Mouse (Mus musculus) frontal cortex, adult 2 months (tissue): Measurements from ENCODE around the gene Ing1. TPM values are rescaled to one million over a fixed set of nuclear protein-coding genes. Genes with fewer than 3 reads are reported as not detected.

Experiments
- DNase-seq, 2 experiments: peaks; one replicate each; pipeline ENCODE4 v3.0.0; 2022; ENCODE audit warnings: low spot score in 1 of 2; ENCODE audit errors: extremely low spot score in 1 of 2
- polyA plus RNA-seq: library from polyadenylated mRNA; depleted of rRNA; stranded (reverse); fragments of >200 nt; gene quantifications from 2 replicates; pipeline ENCODE4 v1.2.3, GENCODE M21; 2012; rRNA removed

Gene Ing1
- 49.8 and 50.4 TPM in 2 replicates for polyA plus RNA-seq

DNA sequence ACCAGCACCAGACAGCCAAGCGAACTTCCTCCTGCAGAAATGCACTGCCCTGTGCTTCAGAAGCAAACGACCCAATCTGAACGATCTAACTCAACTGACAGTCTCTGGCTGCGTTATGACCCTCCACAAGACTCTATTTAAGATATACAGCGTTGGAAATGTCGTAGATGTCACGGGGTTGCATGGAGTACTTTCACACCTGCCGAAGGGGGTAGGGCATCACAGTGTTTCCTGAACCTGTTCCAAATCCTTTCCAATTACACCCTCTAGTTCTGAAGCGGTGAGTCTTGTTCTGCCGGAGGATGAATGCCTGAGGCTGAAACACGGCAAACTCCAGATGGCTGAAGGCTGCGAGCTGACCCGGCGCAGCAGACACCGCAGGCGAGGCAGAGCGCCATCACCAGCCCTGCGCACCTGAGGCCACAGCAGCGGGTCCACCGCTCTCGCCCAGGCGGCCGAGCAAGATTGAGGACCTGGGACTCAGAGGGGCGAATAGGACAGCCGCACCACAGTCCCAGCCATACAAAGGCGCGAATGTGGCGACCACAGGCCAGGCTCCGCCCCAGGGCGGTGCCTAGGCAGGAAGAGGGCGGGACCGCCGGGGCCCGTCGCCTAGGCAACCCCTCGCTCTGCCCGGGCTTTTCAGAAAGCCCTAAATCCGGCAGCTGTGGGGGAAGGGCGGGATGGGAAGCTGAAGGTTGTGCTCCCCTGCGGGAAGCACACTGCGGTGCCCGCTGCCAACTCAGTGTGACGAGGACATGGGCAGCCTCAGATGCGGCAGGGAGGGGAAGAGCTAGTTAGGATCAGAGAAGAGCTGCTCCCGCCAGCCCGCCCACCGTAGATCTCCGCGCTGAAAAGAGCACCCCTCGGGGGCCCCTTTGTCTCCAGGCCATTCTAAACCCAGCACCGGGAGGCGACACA lies at the start of gene Ing1:
Gene Ing1, plus strand, starts transcription at position 773 of the 921 bp plus-strand sequence.
- DNase-seq, result peak; percentile 90 to 95

DNA sequence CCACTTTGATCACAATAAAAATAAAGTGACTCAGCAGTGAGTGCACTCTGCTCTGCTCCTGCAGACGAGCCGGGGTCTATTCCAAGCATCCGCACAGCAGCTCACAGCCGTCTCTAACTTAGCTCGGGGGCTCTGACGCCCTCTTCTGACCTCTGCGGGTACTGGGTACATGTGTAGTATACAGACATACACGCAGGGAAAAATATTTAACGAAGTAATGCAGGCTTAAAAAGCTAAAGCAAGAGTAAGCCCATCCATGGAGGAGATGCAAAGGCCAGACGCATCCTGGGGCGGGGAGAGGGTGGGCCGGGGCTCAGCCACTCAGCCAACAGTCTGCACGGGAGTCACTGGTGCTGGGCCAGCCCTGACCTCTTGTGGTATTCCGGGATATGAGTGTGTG lies 49.3 kb upstream of the Ing1 start:
- no peak for DNase-seq

DNA sequence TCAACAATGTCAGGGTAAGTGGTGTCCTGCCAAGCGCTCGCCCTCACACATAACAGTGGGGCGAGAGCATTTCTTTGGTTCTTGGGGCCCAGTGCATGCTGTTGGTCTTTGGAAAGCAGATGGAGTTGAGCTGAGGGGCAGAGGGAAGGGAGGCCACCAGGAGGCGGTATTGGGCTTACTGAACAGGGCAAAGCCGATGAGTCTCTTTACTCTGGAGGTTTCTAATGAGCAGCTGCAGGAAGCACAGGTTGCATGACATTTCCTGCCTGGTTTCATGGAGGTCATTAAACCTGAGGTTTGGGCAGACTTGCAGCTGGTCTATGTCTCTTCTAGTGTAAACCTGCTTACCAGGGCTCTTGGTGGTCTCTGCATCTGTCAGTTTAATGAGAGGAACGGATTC lies 48.6 kb upstream of the Ing1 start:
- DNase-seq, result peak in 1 of 2 experiments; percentile 38

DNA sequence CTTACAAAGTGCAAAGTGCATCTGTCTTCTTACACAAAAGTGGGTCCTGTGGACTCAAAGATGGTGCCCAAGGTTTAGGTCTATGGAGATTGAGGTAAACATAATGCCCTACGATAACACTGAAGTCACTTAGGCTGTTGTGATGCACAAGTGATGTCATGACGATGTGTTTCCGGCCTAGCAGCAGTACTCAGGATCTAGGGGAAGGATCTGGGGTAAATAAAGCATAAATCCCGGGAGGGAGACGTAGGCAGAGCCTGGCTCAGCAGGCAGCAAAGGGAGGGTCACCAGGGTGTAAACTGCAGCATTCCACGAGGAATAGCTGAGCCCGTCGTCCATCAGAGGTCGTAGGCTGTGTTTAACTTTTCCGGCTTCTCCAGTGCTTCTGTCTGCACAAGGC lies 46.5 kb upstream of the Ing1 start:
- no peak for DNase-seq

DNA sequence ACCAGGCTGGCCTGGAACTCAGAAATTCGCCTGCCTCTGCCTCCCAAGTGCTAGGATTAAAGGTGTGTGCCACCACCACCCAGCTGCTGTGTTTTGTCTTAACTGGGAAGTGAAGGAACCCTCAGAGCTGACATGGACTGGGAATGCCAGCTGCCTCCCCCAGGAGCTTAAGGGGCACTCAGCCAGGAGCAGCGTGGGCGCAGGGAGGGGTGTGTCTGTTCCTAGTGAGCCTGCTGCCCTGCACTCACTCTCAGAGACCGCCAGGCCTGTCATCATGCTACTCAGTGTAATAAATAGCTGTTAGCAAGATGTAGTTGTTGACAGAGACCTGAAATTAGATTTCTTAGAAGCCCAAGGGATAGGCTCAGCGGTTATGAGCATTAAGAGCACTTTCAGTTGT lies 44.4 kb upstream of the Ing1 start:
- no peak for DNase-seq

DNA sequence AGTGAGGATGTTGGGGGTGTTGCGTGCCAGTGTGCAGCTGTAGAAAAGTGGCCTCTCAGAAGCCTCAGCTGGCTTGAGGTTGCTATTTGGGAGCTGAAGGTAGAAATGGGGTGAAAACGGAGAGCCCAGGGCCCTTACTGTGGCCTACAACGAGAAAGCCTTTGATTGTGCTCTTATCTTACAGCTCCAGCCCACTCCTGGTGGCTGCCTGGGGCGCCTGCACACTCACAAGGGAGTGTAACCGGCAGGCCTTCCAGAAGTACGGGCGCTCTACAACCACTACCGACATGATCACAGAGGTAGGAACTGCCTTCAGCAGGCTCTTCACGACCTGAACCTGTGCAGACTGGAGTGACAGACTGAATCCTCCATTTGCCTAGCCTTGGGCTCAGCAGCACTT lies 42.7 kb upstream of the Ing1 start:
- DNase-seq, result no peak

DNA sequence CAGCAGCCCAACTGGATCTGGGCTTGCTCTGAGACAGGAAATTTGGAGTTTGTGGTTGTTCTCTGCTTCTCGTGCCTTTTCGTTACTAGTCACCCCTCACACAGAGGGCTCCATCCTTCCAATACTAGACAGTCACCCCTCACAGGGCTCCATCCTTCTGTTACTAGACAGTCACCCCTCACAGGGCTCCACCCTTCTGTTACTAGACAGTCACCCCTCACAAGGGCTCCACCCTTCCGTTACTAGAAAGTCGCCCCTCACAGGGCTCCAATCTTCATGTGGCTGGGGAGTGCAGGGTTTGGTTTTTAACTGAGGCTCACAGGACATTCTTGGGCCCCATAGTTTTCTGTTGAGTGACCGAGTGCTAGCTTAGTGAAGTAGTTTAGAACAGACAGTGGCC lies 42.1 kb upstream of the Ing1 start:
- DNase-seq, result no peak

DNA sequence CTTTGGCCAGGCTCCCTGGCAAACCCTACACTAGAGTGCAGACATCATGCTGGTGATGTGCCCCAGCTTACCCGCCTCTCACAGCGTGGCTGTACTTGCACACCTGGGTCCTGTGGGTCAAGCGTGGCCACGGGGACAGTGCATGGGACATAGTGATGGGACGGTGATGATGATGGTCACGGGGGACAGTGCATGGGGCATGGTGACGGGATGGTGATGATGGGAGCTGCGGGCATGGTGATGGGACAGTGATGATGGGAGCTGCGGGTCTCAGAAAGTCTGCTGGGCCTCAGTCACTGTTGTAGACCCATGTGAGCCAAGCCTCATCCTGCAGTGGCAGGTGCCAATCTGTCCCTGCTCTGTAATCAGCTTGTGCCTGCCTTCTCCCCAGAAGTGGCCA lies 39.1 kb upstream of the Ing1 start:
- no peak for DNase-seq

DNA sequence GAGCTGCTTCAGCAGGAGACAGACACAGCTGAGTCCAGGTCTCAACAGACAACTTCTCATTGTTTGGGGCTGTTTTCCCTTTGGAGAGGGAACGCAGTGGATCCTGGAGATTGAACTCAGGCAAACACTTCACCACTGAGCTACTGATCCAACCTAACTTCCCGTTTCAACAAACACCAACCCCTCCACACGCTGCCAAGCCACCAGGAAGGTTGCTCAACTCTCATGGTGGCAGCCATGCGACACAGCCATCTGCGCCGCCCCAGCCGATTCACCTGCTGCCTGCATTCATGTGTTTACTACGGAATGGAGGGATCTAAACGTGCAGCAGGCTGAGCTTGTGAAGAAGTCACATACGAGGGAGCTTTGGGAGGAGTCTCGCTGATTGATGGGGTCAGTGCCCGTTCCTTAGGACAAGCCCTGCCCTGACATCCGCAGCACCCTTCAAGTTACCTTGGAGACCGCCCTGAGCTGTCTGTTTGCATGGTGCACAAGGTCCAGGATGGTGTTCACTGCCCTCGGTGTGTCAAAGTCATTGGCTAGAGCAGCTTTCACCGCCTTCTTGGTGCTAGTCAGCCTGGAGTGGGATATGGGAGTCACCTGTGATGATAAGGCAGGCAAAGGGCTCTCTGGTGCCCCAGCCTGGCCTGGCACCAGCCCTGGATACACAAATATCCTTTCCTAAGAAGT lies 37.9 kb upstream of the Ing1 start:
- DNase-seq, result no peak

DNA sequence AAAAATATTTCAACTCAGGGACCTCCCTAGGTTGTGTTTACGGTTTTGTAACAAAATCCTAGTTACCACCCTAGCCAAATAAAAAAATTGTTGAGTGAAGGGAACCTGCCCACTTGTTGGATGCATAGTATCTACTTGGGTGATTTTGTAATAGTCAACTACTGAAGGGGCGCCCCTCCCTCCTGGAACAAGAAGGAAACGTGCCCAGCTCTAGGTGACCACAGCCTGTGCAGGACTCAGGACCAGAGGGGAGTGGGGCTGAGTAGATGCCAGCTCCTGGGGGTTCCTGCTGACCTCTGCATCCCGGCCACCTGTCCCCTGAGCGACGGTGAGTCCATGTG lies 37.3 kb upstream of the Ing1 start:
- DNase-seq, result no peak

DNA sequence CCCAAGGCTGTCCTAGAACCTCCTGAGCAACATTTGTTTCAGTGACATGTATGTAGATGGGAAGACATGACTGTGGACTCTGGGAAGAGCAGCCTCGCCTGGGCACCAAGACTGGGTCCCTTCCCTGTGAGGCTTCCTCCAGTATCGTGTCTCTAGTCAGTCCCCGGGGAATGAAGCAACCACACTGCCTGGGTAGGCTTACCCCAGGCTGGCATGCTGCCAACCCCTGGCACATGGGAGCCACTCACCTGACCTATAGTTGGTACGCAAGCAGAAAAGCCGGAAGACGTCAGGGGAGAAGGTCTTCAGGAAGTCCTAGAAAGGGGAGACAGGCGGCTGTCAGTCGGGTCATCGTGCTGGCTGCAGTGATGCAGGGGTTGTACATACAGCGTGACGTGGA lies 36.7 kb upstream of the Ing1 start:
- DNase-seq, result no peak

DNA sequence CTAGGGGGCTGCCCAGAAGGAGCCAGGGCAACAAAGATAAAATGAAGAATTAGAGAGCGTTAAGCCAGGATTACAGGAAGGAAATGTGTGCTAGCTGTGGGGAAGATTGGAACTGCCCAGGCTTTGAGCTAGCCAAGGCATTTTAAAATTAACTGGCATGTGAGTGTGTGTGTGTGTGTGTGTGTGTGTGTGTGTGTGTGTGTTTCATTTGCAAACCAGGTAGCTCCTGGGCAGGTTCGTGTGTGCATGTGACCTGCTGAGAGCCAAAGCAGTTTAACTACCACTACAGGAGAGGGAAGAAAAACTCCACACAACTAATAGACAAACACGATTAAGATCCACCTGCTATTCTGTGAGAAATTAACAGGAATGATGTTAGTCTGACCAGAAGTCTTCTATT lies 32.0 kb upstream of the Ing1 start:
- DNase-seq, result no peak

DNA sequence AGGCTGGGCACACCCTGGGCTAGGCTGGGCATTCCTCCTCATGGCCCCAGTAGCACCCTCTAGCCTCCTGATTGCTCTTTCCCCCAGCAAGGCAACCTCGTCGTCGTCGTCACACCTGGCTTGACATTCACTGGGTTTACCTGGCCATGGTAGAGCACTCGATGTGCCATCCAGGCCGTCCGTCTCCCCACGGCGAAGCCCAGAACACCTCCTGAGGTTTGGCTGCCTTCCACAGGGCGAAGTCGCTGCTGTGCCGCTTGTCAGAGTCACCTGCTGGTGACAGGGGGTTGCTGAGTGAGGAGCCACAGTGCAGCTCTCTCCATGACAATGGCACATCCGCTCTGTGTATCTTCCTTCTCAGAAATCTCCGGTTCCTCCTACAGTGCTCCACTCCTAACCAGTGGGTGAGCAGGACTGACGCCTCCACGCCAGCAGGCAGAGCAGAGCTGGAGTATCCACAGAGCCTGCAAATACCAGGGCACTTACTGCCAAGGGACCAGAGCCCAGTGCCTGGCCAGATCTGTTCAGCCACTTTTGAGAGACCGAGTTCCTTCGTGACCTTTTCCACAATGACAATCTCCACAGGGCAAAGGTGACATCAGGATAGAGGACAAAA lies 25.1 kb upstream of the Ing1 start:
- peak in 1 of 2 experiments; percentile 35 for DNase-seq

DNA sequence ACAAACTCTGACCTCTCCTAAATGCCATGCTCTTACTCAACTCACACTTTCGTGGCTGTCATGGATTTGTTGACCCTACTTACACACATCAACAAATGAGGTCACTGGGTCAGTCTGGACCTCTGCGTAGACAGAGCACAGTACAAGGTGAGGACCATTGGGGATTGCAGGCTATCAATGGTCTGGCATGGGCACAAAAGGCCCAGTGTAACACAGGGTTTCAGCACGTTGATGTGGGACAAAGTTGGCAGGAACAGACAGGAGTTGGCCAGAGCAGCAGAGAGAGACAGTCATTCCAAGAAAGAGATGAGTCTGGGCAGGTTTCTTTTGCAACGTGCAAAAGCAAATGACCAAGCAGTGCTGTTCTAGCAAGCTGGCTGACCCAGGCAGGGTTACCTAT lies 24.5 kb upstream of the Ing1 start:
- no peak for DNase-seq

DNA sequence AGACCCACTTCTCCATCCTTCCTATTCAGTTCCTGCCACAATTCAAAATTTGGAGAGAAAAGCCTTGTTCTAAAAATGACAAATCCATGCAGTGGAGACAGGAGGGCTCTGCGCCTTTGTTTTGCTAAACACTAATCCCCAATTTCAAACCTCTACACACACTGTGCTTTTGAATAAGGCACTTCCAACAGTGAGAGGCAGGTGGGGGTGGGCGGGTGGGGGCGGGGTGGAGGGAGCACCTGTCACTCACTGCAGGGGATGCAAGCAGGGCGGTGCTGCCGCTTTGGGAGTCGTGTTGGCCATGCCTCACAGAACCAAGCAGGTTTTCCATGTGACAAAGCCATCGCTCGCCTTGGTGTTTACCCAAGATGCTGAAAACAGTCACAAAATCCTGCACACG lies 20.9 kb upstream of the Ing1 start:
- no peak for DNase-seq

DNA sequence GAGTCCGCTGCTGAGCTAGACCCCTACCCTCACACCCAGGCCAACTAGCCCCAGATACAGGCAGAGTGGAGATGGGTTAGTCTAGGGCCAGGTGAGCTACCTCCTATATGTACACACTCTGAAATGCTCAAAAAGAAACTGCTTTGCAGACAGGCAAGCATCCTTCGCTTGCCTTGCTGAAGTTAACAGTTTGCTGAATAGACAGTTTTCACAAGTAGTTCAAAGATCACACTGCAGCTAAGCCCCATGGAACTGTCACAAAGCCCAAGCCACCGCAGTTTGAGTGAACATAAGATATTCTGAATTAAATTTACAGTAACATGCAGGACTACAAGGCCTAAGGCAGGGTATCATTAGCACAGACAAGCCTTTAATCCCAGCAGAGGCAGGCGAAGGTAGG lies 16.3 kb upstream of the Ing1 start:
- no peak for DNase-seq

DNA sequence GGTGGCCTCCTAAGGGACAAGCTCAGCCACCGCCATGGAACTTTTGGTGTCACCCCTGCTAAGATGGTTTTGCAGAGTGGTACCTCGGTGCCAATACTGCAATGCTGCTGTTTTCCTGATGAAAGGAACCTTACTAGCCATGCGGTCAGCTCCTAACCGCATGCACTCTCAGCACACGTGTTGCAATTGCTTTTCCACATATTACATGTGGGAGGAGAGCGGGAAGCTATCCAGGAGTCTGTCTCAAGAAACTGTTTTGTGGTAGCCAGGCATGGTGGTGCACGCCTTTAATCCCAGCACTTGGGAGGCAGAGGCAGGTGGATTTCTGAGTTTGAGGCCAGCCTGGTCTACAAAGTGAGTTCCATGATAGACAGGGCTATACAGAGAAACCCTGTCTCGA lies 15.2 kb upstream of the Ing1 start:
- no peak for DNase-seq

DNA sequence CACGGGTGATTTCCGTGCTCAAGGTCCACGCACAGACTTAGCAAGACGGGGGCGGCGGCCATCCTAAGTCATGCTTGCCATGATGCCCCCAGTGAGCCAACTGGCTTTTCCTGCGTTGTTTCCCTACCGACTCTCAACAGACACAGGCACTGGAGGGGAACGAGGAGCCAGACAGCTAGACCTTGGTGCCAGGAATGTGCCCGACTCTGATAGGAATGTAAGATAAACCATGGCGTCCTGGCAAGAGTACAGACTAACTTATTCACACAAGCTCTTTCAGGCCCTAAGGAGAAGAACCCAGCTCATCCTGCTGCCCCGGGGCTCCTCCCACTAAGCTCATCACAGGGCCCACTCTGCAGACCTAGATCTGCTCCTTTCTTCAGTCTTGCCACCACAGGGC lies 13.3 kb upstream of the Ing1 start:
- no peak for DNase-seq

DNA sequence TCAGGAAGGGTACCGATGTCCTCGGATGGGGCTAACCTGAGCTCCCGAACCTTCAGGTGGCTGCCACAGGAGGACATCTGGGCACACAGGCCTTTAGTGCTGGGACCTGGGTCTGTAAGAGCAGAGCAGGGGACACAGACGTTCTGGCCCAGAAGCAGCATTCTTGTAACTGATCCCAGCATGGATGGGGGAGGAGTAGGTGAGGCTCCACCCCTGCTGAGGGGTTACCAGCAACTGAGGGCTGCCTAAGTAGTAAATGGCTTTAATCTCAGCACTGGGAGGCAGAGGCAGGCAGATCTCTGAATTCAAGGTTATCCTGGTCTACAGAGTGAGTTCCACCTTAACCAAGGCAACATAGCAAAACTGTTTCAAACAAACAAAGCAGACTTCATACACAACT lies 12.5 kb upstream of the Ing1 start:
- DNase-seq, result no peak

DNA sequence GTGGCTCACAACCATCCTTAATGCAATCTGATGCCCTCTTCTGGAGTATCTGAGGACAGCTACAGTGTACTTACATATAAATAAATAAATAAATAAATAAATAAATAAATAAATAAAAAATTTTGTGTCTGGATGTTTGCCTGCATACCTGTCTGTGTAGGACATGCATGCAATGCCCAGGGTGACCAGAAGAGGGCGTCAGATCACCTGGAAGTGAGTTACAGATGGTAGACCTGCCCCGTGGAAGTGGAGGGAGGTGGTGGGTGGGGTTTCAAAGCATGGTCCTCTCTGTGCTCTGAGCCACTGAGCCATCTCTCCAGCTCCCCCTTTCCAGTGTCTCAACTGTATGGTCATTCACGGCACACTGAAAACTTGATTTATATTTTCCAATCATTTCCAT lies 11.0 kb upstream of the Ing1 start:
- DNase-seq, result peak in 1 of 2 experiments; percentile 71

DNA sequence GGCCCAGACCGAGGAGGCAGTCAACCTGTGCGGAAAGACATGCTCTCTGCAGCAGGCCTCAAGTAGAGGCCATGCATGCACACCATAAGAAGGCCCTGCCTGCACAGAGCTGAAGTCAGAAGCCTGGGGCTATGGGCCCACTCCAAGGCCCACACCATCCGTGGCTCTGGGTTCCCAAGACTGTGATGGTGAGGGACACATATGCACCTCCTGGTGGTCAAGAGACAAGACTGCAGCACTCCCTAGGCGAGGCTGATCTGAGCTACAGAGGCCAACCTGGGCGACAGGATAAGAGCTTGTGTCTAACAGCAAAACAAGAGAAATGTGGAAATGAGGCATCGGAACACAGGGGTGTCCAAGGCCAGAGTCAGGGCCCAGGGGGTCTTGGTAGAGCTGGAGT lies 8.3 kb upstream of the Ing1 start:
- no peak for DNase-seq

DNA sequence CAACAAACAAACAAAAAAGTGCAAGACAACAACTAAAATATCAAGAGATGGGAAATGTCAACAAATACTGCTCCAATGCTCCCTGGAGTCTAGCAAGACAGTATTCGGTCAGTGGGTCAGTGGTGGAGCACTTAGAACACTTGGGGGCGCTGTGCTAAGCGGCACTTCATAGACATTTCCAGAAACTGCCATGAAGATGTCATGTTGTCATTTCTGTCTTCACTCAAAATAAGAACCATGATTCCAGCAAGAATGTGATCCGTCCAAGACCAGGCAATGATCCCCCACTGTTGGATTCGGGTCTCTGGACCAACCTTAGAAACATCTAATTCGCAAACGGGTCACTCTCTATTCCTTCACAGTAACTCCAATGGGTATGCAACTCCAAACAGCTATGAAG lies 5.7 kb upstream of the Ing1 start:
- peak in 1 of 2 experiments; percentile 54 for DNase-seq
